Mouse (Mus musculus) layer of hippocampus, postnatal 25 days (tissue): ENCODE measurements around the gene Bpifb9b. TPM values are rescaled to one million over a fixed set of nuclear protein-coding genes. Genes with fewer than 3 reads are reported as not detected.
A peak's percentile ranks its signal among the peaks of the same experiment; 100 is the strongest.
"Not testable (repeated sequence)": the region's sequence is repeated elsewhere in the genome, so short reads cannot be mapped to it uniquely, and the experiment has no call there.

Experiments used
- DNase-seq, 2 experiments: peaks; one replicate each; pipeline ENCODE4 v3.0.0; 2022; ENCODE audit warnings: mixed read lengths in 2 of 2, low spot score in 1 of 2; ENCODE audit errors: extremely low spot score in 1 of 2
- total RNA-seq, 2 experiments: library from RNA; stranded (reverse); gene quantifications; 2 replicates each; pipeline ENCODE4 v1.2.3; 2021

Bpifb9b gene
- not detected for total RNA-seq

- DNase-seq = not testable (repeated sequence)
These were observed at the start of gene Bpifb9b for GRCm38 (mm10) chr2:154306927-154307326. Gene Bpifb9b, plus strand, starts transcription at chr2:154307227.

DNA sequence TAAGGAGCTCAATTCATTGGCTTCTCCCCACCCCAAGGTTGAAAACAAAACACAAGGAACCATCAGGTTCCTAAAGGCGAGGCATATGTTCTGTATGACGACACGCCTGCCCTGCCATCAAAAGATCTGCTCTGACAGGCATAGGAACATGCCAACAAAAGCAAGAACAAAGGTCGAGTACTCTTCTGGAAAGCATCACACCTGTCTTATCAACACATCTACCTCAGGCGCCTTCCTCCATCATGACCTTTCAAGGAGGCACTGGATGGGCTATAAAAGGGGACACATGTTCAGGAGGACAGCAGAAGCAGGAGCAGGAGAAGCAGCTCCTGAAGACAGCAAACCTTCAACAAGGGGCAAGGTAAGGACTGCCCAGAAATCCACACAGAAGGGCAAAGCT is 49.5 kb upstream of the Bpifb9b start, which contains the start of gene Bpifb9a:
Bpifb9a (plus strand) TSS at position 301 of the 400 bp plus-strand sequence.
- DNase-seq = not testable (repeated sequence)

DNA sequence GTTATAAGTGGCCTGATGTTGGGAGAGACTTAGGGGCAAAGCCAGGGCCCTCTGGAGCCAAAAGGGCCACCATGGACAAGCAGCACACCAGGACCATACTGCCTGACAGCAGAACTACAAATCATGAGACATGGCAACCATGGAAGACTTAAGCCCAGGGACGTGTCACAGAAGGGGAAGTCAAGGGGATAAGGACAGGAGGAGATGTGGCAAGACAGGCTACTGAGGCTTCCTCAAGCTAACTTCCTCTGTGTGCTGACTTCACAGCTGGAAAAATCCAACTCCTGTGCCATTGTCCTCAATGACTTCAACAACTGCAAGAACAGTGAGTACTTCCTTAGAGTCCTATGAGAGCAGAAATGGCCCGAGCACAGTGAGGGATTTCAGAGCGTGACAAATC is 42.6 kb upstream of the Bpifb9b start:
- not testable (repeated sequence) for DNase-seq

GRCm38 (mm10) chr2:154291866-154292265 is 15.2 kb upstream of the Bpifb9b start:
- not testable (repeated sequence) for DNase-seq

DNA sequence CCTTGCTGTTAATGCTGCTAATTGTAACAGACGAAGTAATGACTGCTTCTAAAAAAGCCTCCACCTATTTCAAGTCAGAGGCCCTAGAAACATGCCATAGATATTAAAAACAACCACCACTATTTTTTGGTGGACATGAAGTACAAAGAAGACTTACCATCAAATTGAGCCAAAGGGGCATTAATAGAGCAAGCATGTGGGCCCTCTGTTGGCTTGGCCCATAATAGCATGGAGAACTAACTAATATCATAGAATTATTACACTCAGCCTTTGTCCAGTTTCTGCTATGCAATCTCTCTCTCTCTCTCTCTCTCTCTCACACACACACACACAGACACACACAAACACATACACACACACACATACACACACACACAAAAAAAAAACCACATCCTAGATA is 14.2 kb upstream of the Bpifb9b start:
- no peak for DNase-seq

- DNase-seq = peak in 1 of 2 experiments; percentile 67
These were observed 12.3 kb upstream of the Bpifb9b start for GRCm38 (mm10) chr2:154294746-154295145.

- DNase-seq = peak; percentile 40 to 79
These were observed 6.5 kb upstream of the Bpifb9b start for GRCm38 (mm10) chr2:154300496-154300895.

DNA sequence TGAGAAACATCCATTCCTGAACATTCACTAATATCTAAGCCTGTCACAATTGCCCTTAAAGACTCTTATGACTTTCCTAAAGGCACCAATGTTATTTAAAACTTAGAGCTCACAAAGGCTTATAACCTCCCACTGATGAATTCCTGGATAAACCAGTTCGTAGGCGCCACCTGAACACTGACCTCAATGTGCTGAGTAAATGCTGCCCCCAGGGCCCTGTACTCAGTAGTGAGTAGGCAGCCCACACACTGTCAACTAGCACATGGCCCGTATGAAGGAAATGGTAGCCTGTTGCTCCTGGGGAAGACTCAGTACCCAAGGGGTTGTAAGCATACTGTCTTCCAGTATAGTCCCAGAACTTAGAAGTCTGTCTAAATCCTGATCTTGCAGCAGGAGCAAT is 5.3 kb upstream of the Bpifb9b start:
- no peak for DNase-seq

DNA sequence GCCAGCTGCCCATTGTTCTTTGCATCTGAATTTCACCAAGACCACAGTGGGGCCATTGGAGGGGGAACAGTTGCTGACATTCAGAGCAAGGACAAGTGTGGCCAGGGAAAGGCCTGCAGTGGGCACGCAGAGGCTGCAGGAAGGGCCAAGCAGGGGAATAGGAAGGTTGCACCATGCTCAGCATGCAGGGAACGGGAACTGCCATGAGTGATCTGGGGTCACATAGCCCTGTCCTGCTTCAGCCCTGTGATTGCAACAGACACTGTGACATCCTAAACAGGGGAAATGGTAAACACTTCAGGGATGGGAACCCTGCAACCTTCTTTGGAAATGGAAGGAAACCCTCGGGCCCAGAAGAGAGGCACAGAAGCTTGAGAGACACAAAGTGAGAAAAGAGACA is 2.4 kb upstream of the Bpifb9b start:
- not testable (repeated sequence) for DNase-seq

DNA sequence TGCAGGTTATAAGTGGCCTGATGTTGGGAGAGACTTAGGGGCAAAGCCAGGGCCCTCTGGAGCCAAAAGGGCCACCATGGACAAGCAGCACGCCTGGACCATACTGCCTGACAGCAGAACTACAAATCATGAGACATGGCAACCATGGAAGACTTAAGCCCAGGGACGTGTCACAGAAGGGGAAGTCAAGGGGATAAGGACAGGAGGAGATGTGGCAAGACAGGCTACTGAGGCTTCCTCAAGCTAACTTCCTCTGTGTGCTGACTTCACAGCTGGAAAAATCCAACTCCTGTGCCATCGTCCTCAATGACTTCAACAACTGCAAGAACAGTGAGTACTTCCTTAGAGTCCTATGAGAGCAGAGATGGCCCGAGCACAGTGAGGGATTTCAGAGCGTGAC is 6.7 kb downstream of the Bpifb9b start:
- DNase-seq = not testable (repeated sequence)

DNA sequence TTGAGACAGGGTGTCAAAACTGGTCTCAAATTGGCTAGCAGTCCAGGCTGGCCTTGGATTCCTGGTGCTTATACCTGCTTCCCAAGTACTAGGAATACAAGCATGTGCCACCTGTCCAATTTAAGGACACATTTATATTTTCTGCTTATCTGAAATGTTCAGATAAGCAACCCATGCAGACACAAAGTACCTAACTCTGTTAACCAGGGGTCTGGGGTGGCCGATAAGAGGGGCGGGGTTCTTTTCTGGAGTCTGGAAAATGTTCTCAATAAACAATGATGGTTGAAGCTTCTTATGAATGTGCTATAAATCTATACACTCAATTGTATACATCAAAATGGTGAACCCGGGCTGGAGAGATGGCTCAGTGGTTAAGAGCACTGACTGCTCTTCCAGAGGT is 19.8 kb downstream of the Bpifb9b start:
- DNase-seq = no peak

GRCm38 (mm10) chr2:154335572-154335971 is 28.5 kb downstream of the Bpifb9b start:
- DNase-seq = no peak

GRCm38 (mm10) chr2:154338161-154338560 is 31.1 kb downstream of the Bpifb9b start:
- no peak for DNase-seq

GRCm38 (mm10) chr2:154339356-154339755 is 32.3 kb downstream of the Bpifb9b start:
- DNase-seq = no peak

GRCm38 (mm10) chr2:154348152-154348551 is 41.1 kb downstream of the Bpifb9b start:
- no peak for DNase-seq

DNA sequence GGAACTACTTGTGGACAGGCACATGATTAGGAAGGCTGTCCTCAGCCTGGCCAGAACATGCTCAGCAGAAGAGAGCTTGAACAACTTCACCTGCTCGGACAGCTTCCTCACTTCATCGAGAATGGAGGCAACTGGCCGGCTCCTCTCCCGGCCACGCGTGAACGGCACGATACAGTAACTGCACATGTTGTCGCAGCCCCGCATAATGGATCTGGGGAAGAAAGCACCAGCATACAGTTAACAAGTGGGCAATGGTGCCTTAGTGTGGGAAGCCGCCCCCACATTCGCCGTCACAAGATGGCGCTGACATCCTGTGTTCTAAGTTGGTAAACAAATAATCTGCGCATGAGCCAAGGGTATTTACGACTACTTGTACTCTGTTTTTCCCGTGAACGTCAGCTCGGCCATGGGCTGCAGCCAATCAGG is 47.0 kb downstream of the Bpifb9b start:
- not testable (repeated sequence) for DNase-seq

- DNase-seq = no peak
These were observed 60.5 kb downstream of the Bpifb9b start for GRCm38 (mm10) chr2:154367510-154367909.

Other genes starting within 250 kb of the Bpifb9b start
- not detected for gene Bpifa3, start 176.9 kb upstream of the Bpifb9b start, total RNA-seq
- gene Bpifa1, start 164.3 kb upstream of the Bpifb9b start, total RNA-seq = not detected
- gene Bpifa5, start 144.6 kb upstream of the Bpifb9b start, total RNA-seq = not detected
- gene Bpifb1, start 116.4 kb upstream of the Bpifb9b start, total RNA-seq = under 1 TPM; 0.14 to 0.42 TPM
- gene Bpifb5, start 83.5 kb upstream of the Bpifb9b start, total RNA-seq = not detected
- gene Bpifb9a, start 49.4 kb upstream of the Bpifb9b start, total RNA-seq = not detected
- 10 to 100 TPM; 17.7 to 18.7 TPM for gene Cdk5rap1, start 65.8 kb downstream of the Bpifb9b start, total RNA-seq
- gene Snta1, start 100.9 kb downstream of the Bpifb9b start, total RNA-seq = 10 to 100 TPM; 39.1 to 44.3 TPM
- 10 to 100 TPM; 46.4 to 51.4 TPM for gene Cbfa2t2, start 129.3 kb downstream of the Bpifb9b start, total RNA-seq
- gene 1700003F12Rik, start 239.9 kb downstream of the Bpifb9b start, total RNA-seq = under 1 TPM; 0.81 to 0.94 TPM
- gene Actl10, start 244.5 kb downstream of the Bpifb9b start, total RNA-seq = not detected